Mouse (Mus musculus): ENCODE data around the gene Mrps12. TPM values are rescaled to one million over a fixed set of nuclear protein-coding genes. Genes with fewer than 3 reads are reported as not detected.
A peak's percentile ranks its signal among the peaks of the same experiment; 100 is the strongest.

Mrps12 gene
- 82.1 and 82.9 TPM in 2 replicates for total RNA-seq (2021)
- long read RNA-seq, experiment 1, transcript Mrps12-204 (2 exons, 883 nt): minor isoform, 25 of 120 reads
- long read RNA-seq, experiment 1, transcript Mrps12-201 (3 exons, 722 nt): major isoform, 82 of 120 reads
- long read RNA-seq, experiment 1, partial matches to known transcripts: 1 of 120 reads
- long read RNA-seq, experiment 1, other reads (novel, unspliced or antisense): 12 of 120 reads
- long read RNA-seq, experiment 2, transcript Mrps12-204 (2 exons, 883 nt): minor isoform, 23 of 95 reads
- long read RNA-seq, experiment 2, transcript Mrps12-201 (3 exons, 722 nt): major isoform, 67 of 95 reads
- long read RNA-seq, experiment 2, partial matches to known transcripts: 1 of 95 reads
- long read RNA-seq, experiment 2, other reads (novel, unspliced or antisense): 4 of 95 reads

- peak; percentile 95 for DNase-seq
Observed at GRCm38 (mm10) chr7:28741709-28742438, at the start of gene Mrps12, which contains the start of gene Sars2. Gene Mrps12 (minus strand): TSS chr7:28741820. Gene Sars2 (plus strand): TSS chr7:28741992.

- peak; percentile 32 for DNase-seq
Observed at GRCm38 (mm10) chr7:28790066-28790806, 48.6 kb upstream of the Mrps12 start.

- DNase-seq: no peak
Observed at GRCm38 (mm10) chr7:28789235-28789634, 47.6 kb upstream of the Mrps12 start.

GRCm38 (mm10) chr7:28788307-28789195 lies 46.9 kb upstream of the Mrps12 start, which contains the start of gene Rinl:
Gene Rinl (plus strand): TSS chr7:28788969.
- peak; percentile 26 for DNase-seq

- peak; percentile 17 for DNase-seq
Observed at GRCm38 (mm10) chr7:28787884-28788283, 46.3 kb upstream of the Mrps12 start.

- no peak for DNase-seq
Observed at GRCm38 (mm10) chr7:28785161-28785560, 43.5 kb upstream of the Mrps12 start.

- no peak for DNase-seq
Observed at GRCm38 (mm10) chr7:28781261-28781663, 39.6 kb upstream of the Mrps12 start.

- peak; percentile 47 for DNase-seq
Observed at GRCm38 (mm10) chr7:28780857-28781256, 39.2 kb upstream of the Mrps12 start.

- peak; percentile 93 for DNase-seq
Observed at GRCm38 (mm10) chr7:28780067-28780658, 38.5 kb upstream of the Mrps12 start.

GRCm38 (mm10) chr7:28778825-28779224 lies 37.2 kb upstream of the Mrps12 start:
- DNase-seq: no peak

- DNase-seq: no peak
Observed at GRCm38 (mm10) chr7:28775129-28775528, 33.5 kb upstream of the Mrps12 start.

GRCm38 (mm10) chr7:28774164-28774563 lies 32.5 kb upstream of the Mrps12 start:
- DNase-seq: no peak

- DNase-seq: no peak
Observed at GRCm38 (mm10) chr7:28773163-28773562, 31.5 kb upstream of the Mrps12 start.

- peak; percentile 36 for DNase-seq
Observed at GRCm38 (mm10) chr7:28771867-28772266, 30.2 kb upstream of the Mrps12 start.

GRCm38 (mm10) chr7:28770309-28770708 lies 28.7 kb upstream of the Mrps12 start:
- DNase-seq: no peak

GRCm38 (mm10) chr7:28769414-28769958 lies 27.9 kb upstream of the Mrps12 start:
- no peak for DNase-seq

GRCm38 (mm10) chr7:28767462-28767965 lies 25.9 kb upstream of the Mrps12 start, which contains the start of gene Nfkbib:
Gene Nfkbib (minus strand): TSS chr7:28767512.
- DNase-seq: no peak

- no peak for DNase-seq
Observed at GRCm38 (mm10) chr7:28766910-28767309, 25.3 kb upstream of the Mrps12 start.

- DNase-seq: peak; percentile 96
Observed at GRCm38 (mm10) chr7:28766173-28766879, 24.7 kb upstream of the Mrps12 start, which contains the start of gene Sirt2. Gene Sirt2 (plus strand): TSS chr7:28766735.

GRCm38 (mm10) chr7:28765211-28765610 lies 23.6 kb upstream of the Mrps12 start:
- no peak for DNase-seq
